Mouse (Mus musculus) T-helper 2 cell (primary cell): ENCODE results near the gene Hmx2.

Experiments
- in situ Hi-C: fragments of 300-600 bp; cut with MboI, MseI; formaldehyde crosslinking; loops from one replicate; pipeline ENCODE4 v1.15.1; 2025; ENCODE audit warnings: high pct_unique_total_duplicates

The Hmx2 gene

DNA sequence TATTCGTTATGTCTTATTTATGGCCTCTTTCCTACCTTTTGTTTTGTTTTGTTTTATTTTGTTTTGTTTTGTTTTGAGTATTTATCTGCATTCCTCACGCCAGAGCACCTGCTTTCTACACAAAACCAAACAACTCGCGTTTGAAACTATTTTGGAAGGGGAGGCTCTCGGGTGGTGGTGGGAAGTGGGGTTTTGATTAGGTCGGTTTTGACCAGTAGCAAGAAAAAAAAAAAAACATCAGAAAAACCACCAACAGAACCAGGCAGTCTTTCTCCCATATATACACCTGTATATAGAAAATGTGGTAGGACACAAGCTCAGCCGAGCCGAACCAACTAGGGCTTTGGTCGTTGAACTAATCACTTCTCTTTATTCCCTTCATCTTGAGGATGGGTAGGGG lies 7.5 kb downstream of the Hmx2 start:
- in situ Hi-C loops: loop anchor here (25.0 kb wide), 1 partner anchor 894 kb away; no protein-coding TSS in a partner anchor

DNA sequence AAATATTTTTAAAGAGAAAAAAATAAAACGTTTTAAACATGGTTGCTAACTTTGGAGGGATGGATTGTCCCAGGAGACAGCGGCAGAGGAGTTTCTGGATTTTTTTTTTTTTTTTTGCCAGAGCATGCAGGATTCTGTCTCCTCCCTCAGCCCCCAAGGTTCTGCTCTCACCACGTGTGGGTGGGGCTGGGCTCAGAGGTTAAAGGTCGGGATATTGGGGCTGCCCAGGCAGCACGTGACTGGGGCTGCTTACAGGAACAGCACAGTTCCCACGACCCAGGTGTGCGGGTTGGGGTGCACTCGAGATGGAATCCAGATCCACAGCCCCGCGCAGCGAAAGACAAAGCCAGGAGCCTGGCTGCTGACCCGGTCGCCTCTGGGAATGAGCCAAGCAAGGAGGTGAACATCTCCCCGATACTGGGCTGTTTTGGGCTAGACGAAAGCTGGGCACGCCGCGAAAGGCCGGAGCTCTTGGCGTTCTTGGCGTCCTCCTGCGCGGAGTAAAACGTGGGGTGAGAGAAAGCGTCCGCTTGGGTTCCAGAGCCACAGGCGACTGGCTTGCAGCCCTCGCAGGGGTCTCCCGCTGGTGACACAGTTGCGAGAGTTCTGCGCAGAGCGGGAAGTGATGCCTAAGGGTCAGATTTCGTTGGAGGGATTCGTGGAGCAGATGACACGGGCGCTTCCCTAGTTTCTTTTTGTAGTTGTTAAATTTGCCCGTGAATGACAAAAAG lies 8.1 kb downstream of the Hmx2 start:
- in situ Hi-C loops: loop anchor here (25.0 kb wide), 1 partner anchor 894 kb away; no protein-coding TSS in a partner anchor

DNA sequence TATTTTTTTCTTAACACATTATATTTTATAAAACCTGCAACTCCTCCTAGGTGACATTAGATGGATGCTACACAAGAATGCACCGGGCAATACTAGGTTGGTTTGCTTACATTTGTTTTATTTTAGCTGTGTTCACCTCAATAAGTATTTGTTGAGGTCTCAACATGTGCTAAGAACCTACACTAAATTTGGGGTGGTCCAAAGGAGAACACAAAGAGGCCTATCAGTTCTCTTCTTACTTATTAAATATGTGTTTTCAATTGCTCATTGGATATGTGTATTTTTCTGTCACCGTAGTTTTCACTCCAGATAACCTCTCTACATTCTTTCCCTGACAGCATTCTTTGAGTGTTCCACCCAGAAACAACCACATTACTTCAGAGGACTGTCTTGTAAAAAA lies 9.2 kb downstream of the Hmx2 start:
- in situ Hi-C loops: loop anchor here (25.0 kb wide), 1 partner anchor 895 kb away; no protein-coding TSS in a partner anchor

DNA sequence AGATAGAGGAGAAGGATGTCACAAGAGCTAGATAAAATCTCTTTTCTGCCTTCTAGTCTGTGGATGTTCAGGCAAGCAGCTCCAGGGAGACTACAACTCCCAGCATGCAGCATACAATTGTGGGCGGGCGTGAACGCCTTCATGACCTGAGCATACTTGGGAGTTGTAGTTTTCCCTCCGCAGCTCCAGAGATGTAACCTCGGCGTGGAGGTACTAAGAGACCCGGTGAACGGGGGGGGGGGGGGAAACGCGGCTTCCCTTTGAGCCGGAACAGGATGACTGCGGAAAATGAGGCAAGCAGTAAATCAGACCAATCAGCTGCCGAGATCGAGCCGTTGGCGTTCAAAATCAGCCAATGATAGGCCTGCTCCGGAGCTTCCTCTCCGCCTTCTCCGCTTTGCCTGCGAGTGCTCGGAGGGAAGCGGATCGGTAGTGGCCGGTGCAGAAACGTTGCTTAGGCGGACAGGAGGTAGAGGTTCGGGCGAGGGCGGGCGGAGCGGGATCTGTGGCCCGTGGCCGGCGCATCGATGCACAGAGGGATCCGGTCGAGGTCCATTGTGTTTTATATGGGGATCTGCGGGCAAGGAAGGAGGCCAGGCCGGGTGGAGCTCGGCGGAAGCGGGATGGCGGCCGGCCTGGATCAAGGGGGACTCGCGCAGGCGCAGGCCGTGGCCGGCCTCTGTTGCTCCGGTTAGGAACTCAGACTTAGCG lies 11.6 kb downstream of the Hmx2 start, which contains the start of gene Bub3:
Gene Bub3, plus strand, starts transcription at position 237 of the 711 bp plus-strand sequence.
- in situ Hi-C loops: loop anchor here (10.0 to 25.0 kb wide), 2 partner anchors 898 to 1015 kb away; partner anchors contain the start of gene Oat

DNA sequence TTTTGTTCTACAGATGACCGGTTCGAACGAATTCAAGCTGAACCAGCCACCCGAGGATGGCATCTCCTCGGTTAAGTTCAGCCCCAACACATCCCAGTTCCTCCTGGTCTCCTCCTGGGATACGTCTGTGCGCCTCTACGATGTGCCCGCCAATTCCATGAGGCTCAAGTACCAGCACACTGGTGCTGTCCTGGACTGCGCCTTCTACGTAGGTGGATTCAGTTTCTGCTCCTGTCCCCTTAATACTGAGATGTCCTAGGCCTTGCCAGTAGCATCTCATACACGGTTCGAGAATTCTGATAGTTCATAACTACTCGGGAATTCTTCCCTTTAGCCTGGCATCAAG lies 12.1 kb downstream of the Hmx2 start:
- in situ Hi-C loops: loop anchor here (10.0 to 25.0 kb wide), 2 partner anchors 898 to 1014 kb away; partner anchors contain the start of gene Oat

GRCm38 (mm10) chr7:131575246-131575645 lies 26.7 kb downstream of the Hmx2 start:
- in situ Hi-C loops: loop anchor here (10.0 kb wide), 1 partner anchor 1440 kb away; no protein-coding TSS in a partner anchor

DNA sequence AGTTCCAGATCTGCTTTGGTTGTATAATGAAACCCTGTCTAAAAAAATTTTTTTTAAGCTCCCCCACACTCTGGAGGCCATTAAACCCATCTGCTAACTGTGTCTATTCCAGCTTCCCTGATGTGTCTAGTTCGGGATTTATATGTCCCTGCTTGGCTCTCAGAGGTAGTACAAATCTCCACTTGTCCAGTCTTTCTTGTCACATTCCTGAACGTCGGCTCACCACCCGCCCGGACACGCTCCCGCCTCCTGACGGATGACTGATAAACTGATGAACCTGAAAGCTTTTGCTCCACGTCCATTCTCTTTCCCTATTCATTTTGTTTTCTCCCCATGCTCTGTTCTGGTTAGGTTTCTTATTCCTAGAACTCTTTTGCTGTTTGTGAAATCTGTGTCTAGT lies 33.6 kb downstream of the Hmx2 start:
- in situ Hi-C loops: no loop called here

- in situ Hi-C loops: no loop called here
These were observed 37.0 kb downstream of the Hmx2 start for GRCm38 (mm10) chr7:131585551-131585950.

- in situ Hi-C loops: no loop called here
These were observed 49.4 kb downstream of the Hmx2 start for GRCm38 (mm10) chr7:131597779-131598482.

DNA sequence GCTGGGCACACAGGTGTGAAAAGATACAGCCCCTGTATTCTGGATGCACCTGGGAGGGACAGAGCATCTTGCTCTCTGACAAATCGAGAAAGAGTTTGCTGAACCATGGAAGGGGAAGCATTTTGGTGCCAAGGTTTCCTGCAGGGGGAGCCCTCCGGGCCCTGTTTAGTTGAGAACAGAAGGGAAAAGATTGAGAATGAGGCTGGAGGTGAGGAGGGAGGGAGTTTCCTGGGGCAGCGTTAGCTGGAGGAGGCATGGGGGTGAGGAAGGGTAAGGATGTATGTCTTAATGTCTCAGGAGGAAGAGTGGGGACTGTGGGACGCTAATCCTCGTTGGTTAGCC lies 49.9 kb downstream of the Hmx2 start:
- in situ Hi-C loops: no loop called here

GRCm38 (mm10) chr7:131602106-131602505 lies 53.5 kb downstream of the Hmx2 start:
- in situ Hi-C loops: no loop called here

DNA sequence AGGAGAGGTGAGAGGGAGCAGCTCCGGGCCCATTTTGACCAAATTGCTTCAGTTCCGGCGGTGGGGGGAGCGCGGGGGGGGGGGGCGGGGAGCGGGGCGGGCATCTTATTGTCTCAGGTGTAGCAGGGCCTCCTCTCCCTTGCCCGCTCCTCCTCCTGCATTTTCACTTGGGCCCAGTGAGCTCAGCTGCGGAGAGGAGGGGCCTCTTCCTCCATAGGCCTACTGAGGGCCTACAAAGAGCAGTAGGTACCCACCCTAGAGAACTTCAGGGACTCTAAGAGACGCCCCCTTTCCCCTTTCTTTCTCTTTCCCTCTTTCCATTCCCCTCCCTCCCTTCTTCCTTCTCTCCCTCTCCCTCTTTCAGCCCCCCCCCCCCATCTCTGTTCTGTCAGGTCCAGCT lies 54.6 kb downstream of the Hmx2 start:
- in situ Hi-C loops: no loop called here

GRCm38 (mm10) chr7:131604946-131605345 lies 56.4 kb downstream of the Hmx2 start:
- in situ Hi-C loops: no loop called here

- in situ Hi-C loops: no loop called here
These were observed 56.9 kb downstream of the Hmx2 start for GRCm38 (mm10) chr7:131605481-131605880.
